Mouse (Mus musculus): ENCODE measurements around the gene U2af2.

The U2af2 gene

GRCm38 (mm10) chr7:5108272-5108671, 46.3 kb downstream of the U2af2 start:
- TF ChIP-seq GATA4 (IDR thresholded peaks at IDR 0.05; ENCODE audit: insufficient replicate concordance, low read length), result no peak

GRCm38 (mm10) chr7:5109301-5109700, 47.4 kb downstream of the U2af2 start:
- no peak for TF ChIP-seq GATA4 (IDR thresholded peaks at IDR 0.05; ENCODE audit: insufficient replicate concordance, low read length)

GRCm38 (mm10) chr7:5112701-5113100, 50.8 kb downstream of the U2af2 start:
- no peak for TF ChIP-seq GATA4 (IDR thresholded peaks at IDR 0.05; ENCODE audit: insufficient replicate concordance, low read length)

GRCm38 (mm10) chr7:5116850-5117249, 54.9 kb downstream of the U2af2 start, which contains the start of gene Rfpl4:
TSS of gene Rfpl4 (minus strand) at chr7:5116950.
- TF ChIP-seq GATA4 (IDR thresholded peaks at IDR 0.05; ENCODE audit: insufficient replicate concordance, low read length), result no peak

GRCm38 (mm10) chr7:5125078-5125477, 63.1 kb downstream of the U2af2 start:
- no peak for TF ChIP-seq GATA4 (IDR thresholded peaks at IDR 0.05; ENCODE audit: insufficient replicate concordance, low read length)

GRCm38 (mm10) chr7:5125549-5126406, 63.8 kb downstream of the U2af2 start, which contains the start of gene Rasl2-9:
TSS of gene Rasl2-9 (minus strand) at chr7:5125950.
- TF ChIP-seq GATA4 (IDR thresholded peaks at IDR 0.05; ENCODE audit: insufficient replicate concordance, low read length), result no peak

All from liver, adult (tissue).